Mouse (Mus musculus) liver, embryonic 14.5 days (tissue): ENCODE measurements around the gene Rpl10a.

ENCODE experiments used
- CTCF ChIP-seq: IDR thresholded peaks from 2 replicates; pipeline ENCODE4 v1.5.1; 2016; ENCODE audit warnings: antibody characterized with exemption, low read depth, control low read depth
- EP300 ChIP-seq: IDR thresholded peaks from 2 replicates; pipeline ENCODE4 v1.6.1; 2016; ENCODE audit warnings: antibody characterized with exemption, low read depth

- TF ChIP-seq CTCF (no peak), EP300 (no peak)
Observed at GRCm38 (mm10) chr17:28349901-28350465, 21.7 kb downstream of the Rpl10a start.
